Mouse (Mus musculus) gastrocnemius, adult 2 months (tissue): ENCODE measurements around the gene Filip1l. TPM values are rescaled to one million over a fixed set of nuclear protein-coding genes. Genes with fewer than 3 reads are reported as not detected.

Experiments used
- DNase-seq: peaks from one replicate; pipeline ENCODE4 v3.0.0; 2022
- H3K27ac ChIP-seq: fragments of 200-600 bp; 2 replicates; pipeline ENCODE4 v1.8.1; 2022; ENCODE audit warnings: mild to moderate bottlenecking
- H3K4me3 ChIP-seq: fragments of 200-600 bp; 2 replicates; pipeline ENCODE4 v1.8.1; 2022; ENCODE audit warnings: mild to moderate bottlenecking, moderate library complexity
- CTCF ChIP-seq: fragments of 200-600 bp; IDR thresholded peaks from 2 replicates; pipeline ENCODE4 v1.8.1; 2022; ENCODE audit warnings: antibody characterized with exemption, mild to moderate bottlenecking, moderate library complexity
- intact Hi-C: fragments of 180-260 bp; cut with DNase I; formaldehyde crosslinking; loops from one replicate; pipeline ENCODE4 v1.15.1; 2025
- total RNA-seq, 2 experiments: library from RNA; stranded (reverse); gene quantifications; 2 replicates each; pipeline ENCODE4 v1.2.3; 2021

Filip1l gene
- total RNA-seq, 2 experiments from 2014 or later, result 37.5 to 67.0 TPM

GRCm38 (mm10) chr16:57544441-57544840 lies 191.5 kb downstream of the Filip1l start:
- intact Hi-C loops, result no loop called here
- TF ChIP-seq CTCF, result no peak

GRCm38 (mm10) chr16:57546355-57546754 lies 193.5 kb downstream of the Filip1l start:
- H3K4me3 ChIP-seq, result no peak overlapping the region
- no peak for DNase-seq
- no peak overlapping the region for H3K27ac ChIP-seq
- intact Hi-C loops, result loop anchor here (5.0 kb wide), 1 partner anchor 119 kb away; no protein-coding TSS in a partner anchor
- TF ChIP-seq CTCF, result no peak

More at GRCm38 (mm10) chr16:57544441-57544840, 191.5 kb downstream of the Filip1l start:
- no peak for DNase-seq
- H3K4me3 ChIP-seq, result no peak overlapping the region
- peak overlapping the region; percentile 64 for H3K27ac ChIP-seq

- H3K27ac ChIP-seq, result peak overlapping the region; percentile 92
- intact Hi-C loops, result loop anchor here (5.0 kb wide), 1 partner anchor 121 kb away; no protein-coding TSS in a partner anchor
Observed at GRCm38 (mm10) chr16:57548608-57549007, 195.7 kb downstream of the Filip1l start.

GRCm38 (mm10) chr16:57549061-57550037 lies 196.5 kb downstream of the Filip1l start:
- DNase-seq, result peak; percentile 88

More at GRCm38 (mm10) chr16:57548608-57549007, 195.7 kb downstream of the Filip1l start:
- TF ChIP-seq CTCF, result no peak
- DNase-seq, result no peak
- H3K4me3 ChIP-seq, result peak overlapping the region; percentile 77

GRCm38 (mm10) chr16:57550088-57550487 lies 197.2 kb downstream of the Filip1l start:
- DNase-seq, result no peak
- Histone ChIP-seq H3K27ac (peak overlapping the region; percentile 92), H3K4me3 (peak overlapping the region; percentile 77)
- TF ChIP-seq CTCF, result no peak
- intact Hi-C loops, result no loop called here

More at GRCm38 (mm10) chr16:57549061-57550037, 196.5 kb downstream of the Filip1l start:
- TF ChIP-seq CTCF, result no peak
- Histone ChIP-seq H3K27ac (peak overlapping the region; percentile 92), H3K4me3 (peak overlapping the region; percentile 77)
- intact Hi-C loops, result loop anchor here (5.0 kb wide), 1 partner anchor 122 kb away; no protein-coding TSS in a partner anchor

GRCm38 (mm10) chr16:57550817-57551216 lies 197.9 kb downstream of the Filip1l start:
- Histone ChIP-seq H3K4me3 (peak overlapping the region; percentile 77), H3K27ac (peak overlapping the region; percentile 92)
- intact Hi-C loops, result no loop called here
- DNase-seq, result no peak
- TF ChIP-seq CTCF, result no peak

GRCm38 (mm10) chr16:57551617-57552016 lies 198.7 kb downstream of the Filip1l start:
- intact Hi-C loops, result no loop called here
- Histone ChIP-seq H3K4me3 (peak overlapping the region; percentile 77), H3K27ac (peak overlapping the region; percentile 92)
- no peak for TF ChIP-seq CTCF
- no peak for DNase-seq

GRCm38 (mm10) chr16:57552709-57553108 lies 199.8 kb downstream of the Filip1l start:
- intact Hi-C loops, result no loop called here
- Histone ChIP-seq H3K4me3 (peak overlapping the region; percentile 77), H3K27ac (peak overlapping the region; percentile 92)
- TF ChIP-seq CTCF, result no peak
- no peak for DNase-seq

GRCm38 (mm10) chr16:57553235-57553634 lies 200.3 kb downstream of the Filip1l start:
- DNase-seq, result no peak
- intact Hi-C loops, result no loop called here
- Histone ChIP-seq H3K4me3 (peak overlapping the region; percentile 77), H3K27ac (peak overlapping the region; percentile 92)
- no peak for TF ChIP-seq CTCF

GRCm38 (mm10) chr16:57554886-57555400 lies 202.1 kb downstream of the Filip1l start:
- Histone ChIP-seq H3K4me3 (peak overlapping the region; percentile 28), H3K27ac (peak overlapping the region; percentile 63)
- DNase-seq, result no peak
- intact Hi-C loops, result no loop called here
- TF ChIP-seq CTCF, result no peak

GRCm38 (mm10) chr16:57555667-57556066 lies 202.8 kb downstream of the Filip1l start:
- no peak for TF ChIP-seq CTCF
- intact Hi-C loops, result no loop called here
- no peak for DNase-seq
- Histone ChIP-seq H3K4me3 (peak overlapping the region; percentile 25), H3K27ac (peak overlapping the region; percentile 63)

- intact Hi-C loops, result no loop called here
- Histone ChIP-seq H3K4me3 (peak overlapping the region; percentile 25), H3K27ac (peak overlapping the region; percentile 63)
- no peak for DNase-seq
- TF ChIP-seq CTCF, result no peak
Observed at GRCm38 (mm10) chr16:57556244-57556643, 203.4 kb downstream of the Filip1l start.

GRCm38 (mm10) chr16:57558258-57558657 lies 205.4 kb downstream of the Filip1l start:
- H3K4me3 ChIP-seq, result no peak overlapping the region
- intact Hi-C loops, result no loop called here
- TF ChIP-seq CTCF, result no peak
- no peak for DNase-seq
- peak overlapping the region; percentile 63; the same call in 1 of the 2 replicates for H3K27ac ChIP-seq
